Mouse (Mus musculus) heart, adult 9 months (tissue): ENCODE results near the gene Ces1b.

Experiments used
- DNase-seq, 2 experiments: peaks; one replicate each; pipeline ENCODE4 v3.0.0; 2022; ENCODE audit warnings: low spot score in 2 of 2

Gene Ces1b

DNA sequence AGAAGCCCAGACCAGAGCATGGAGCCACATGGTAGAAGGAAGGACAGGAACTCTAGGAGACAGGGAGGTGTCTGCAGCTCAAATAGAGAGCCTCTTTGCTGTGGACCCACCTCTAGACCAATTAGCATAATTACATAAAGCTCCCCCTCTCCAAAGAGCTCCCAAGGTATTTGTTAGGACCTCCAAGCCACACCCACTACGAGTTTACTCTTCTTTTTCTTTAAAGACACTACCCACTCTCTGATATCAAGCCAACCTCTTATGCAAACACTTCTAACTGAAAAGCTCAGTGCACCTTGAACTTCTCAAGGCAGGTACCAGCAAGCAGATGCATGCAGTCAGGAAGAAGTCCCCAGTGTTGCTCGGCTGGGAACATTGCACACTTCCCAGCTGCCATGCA, at the start of gene Ces1b:
Gene Ces1b (minus strand): TSS at position 131 of the 400 bp plus-strand sequence.
- no peak for DNase-seq

DNA sequence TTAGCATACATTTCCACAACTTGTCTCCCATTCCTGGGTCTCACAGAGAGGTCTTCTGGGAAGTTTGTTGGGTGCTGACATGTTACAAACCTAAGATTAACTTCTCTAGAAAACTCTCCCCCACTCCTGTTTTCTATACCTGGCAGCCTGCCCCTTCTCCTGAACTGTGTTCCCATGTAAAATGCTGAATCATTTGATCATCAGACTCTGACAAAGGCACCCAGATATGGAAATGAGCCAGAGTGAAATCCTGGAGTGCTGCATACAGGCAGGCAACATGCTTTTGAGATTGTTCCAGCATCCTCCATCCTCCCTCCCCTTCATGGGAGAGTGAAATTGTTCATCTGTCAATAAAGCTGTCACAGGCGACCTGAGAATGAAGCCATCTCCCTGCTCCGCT, 46.7 kb upstream of the Ces1b start:
- DNase-seq, result peak in 1 of 2 experiments; percentile 22

DNA sequence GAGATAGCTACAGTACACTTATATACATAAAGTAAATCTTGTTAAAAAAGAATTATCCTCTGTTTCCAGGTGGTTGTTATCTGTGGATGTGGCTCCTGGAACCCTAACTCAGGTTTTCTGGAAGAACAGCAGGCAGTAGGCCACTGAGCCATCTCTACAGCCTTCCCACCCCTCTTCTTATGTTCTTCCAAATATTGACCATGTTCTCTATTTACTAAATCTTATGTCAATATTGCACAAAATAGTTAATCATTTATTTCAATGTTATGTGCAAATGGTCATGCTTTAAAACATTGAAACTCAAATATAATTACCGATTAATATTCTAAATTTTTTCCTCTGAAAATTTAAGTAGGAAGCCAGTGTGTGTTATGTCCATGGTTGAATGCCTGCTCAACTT, 42.2 kb upstream of the Ces1b start:
- no peak for DNase-seq

DNA sequence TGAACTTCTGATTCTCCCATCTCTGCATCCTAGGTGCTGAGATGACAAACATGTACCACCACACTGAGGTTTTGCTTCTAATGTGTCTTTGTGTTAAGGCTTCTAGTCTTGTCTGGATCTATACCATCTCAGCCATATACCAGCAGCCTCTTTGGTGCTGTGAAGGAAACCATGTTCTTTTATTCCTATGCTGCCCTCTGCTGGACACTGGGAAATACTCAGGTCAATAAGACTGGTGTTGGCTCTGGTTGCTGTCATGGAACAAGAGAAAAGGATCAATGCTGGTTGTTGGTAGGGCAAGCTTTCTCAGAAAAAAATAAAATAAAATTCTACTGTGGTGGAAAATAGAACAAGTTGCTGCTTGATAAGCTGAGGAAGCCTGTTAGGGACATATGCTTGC, 15.6 kb upstream of the Ces1b start:
- peak in 1 of 2 experiments; percentile 34 for DNase-seq

DNA sequence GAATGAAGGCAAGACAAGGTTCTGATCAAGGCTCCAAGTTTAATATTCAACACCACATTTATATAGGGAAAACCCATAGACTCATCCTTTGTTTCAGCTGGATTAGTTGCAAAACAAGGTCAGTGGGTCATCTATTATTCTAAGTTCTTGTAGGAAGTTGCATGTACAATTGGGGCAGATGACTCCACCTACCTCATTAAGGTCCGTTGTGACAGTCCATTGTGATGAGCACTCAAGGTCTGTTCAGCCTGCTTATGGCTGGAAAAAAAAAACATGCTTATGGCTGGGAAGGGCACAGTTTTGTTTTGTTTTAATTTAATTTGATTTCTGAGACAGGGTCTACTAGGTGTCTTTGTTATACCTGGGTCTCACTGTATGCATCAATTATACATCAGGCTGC, 11.5 kb upstream of the Ces1b start:
- DNase-seq, result no peak

DNA sequence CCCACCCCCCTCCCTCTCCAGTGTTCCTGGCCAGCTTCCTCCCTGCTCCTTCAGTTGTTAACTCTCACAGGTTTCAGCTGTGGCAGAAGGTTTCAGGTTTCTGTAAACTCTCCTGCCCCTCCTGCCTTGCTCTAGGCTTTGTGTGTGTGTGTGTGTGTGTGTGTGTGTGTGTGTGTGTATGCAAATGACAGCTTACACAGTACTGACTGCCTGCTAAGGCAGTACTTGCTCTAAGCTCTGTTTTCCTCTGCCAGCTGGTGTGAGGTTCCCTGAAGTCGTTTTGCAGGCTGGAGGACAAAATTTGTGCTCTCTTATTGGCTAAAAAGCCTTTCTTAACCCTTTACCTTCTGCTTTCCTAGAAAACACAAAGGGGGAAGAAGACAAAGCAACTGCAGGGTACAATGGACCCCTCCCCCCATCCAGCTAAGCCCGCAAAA, 8.9 kb upstream of the Ces1b start:
- DNase-seq, result no peak

DNA sequence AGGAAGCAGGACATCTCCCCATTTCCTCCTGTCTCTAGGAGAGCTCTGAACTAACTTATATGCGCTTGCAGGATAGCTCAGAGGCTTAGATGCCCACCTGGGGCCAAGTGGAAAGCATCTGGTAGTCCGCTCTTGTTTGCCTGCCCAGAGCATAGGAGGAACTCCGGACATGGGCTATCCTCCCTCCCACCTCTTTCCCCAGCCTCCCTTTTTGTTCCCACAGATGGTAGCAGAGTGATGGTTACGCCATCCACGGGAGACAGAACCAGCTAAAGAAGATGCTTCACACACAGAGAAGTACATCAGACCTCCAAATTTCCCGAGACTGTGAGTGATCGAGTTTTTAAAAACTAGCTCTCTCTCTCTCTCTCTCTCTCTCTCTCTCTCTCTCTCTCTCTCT, 8.4 kb upstream of the Ces1b start:
- no peak for DNase-seq

DNA sequence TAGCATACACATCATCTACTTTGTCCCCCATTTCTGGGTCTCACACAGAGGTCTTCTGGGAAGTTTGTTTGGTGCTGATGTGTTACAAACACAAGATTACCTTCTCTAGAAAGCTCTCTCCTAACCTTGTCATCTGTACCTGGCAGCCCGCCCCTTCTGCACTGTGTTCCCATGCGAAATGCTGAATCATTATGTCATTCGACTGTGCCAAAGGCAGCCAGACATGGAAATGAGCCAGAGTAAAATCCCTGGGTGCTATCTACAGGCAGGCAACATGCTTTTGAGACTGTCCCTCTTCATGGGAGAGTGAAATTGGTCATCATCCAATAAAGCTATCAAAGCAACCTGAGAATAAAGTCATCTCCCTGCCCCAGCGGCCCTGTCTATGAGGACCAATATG, 4.6 kb downstream of the Ces1b start:
- peak; percentile 12 to 58 for DNase-seq

DNA sequence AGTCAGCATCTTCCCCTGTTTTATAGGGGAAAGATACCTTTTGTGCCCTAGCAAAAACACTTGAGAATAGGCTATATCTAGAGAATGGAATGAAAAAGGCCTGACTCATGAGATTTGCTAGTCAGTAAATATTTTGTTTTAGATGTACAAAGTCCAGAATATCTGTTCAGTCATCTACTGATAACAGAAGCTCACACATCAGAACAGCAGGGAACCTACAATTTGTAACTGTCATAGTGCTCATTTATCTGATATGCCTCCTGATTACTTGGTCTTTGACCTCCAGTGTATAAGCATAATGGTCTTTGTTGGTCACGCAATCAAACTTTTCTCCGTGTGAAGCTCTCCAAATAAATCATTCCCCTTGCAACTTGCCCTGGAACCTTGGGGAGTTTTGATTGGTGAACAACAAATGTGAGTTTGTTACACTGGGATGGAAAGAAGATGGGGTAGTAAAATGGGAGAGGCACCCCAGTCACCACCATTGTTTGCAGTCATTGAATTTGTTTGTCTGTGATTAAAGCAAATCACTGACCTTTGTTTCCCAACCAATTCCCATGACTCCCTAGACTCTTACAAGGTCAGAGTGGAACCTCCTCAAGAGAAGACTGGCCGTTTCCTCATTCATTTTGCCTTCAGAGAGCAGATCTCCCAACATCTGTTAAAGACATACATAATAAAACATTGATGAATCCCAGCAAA, 16.2 kb downstream of the Ces1b start:
- no peak for DNase-seq

DNA sequence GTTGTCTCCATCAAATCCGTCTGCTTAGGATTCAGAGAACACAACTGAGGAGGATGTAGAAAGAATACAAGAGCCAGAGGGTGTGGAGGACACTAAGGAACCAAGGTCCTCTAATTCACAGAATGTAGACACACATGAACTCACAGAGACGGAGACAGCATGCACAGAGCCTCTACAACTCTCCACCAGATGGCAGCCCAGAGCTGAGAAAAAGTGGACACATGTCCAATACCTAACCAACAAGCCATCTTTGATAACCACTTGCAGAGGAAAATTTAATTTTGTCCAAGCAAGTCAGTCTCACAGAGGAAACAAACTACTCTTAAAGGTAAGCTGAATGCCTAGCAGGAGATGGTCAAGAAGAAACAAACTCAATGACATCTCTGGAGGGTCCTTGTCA, 20.6 kb downstream of the Ces1b start:
- DNase-seq, result peak in 1 of 2 experiments; percentile 48

DNA sequence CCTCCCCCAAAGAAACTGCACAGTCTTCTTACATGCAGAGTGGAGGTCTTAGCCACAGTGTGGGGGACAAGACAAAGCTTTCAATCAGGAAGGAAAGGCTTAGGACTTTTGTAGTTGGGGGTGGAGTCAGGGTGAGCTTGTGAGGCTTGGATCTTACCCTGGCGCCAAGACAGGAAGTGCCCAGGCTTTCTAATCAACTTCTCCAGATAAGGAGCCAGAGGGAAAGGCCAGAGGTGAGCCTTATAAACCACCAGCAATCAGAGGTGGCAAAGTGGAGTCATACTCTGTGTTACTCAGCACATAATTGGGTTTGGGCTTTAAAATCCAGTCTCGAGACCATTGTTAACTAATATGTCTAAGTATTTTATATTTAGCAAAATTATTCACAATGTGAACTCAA, 24.6 kb downstream of the Ces1b start:
- DNase-seq, result no peak

DNA sequence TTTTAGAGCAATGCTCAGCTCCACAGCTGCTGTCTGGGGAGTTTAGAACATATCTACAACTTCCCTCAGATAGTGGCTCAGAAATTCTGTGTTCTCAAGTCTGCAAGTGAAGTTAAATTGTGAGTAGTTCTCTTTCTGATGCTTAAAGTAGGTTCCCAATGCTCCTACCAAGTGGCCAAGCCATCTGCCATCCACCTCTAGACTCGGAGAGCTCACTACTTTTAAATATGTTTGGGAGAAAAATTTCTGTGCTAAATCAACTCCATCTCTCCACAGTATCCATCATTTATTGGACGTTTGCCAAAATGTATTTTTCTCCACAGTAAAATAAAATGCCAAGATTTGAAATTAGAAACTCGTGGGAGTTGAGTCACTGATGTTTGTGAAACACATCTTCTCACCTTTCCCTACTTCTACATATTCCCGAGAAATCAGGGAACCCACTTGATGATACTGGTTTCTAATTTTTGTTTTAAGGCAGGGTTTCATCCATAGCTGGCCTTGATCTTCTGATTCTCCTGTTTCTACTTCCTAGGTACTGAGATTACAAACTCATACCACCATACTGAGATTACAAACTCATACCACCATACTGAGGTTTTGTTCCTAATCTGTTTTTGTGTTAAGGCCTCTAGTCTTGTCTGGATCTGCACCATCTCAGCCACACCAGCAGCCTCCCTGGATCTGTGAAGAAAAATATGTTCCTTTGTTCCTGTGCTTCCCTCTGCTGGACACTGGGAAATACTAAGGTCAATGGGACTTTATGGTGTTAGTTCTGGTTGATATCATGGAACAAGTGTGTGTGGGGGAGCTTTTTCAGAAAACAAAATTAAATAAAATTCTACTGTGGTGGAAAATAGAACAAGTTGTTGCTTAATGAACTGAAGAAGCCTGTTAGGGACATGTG, 31.1 kb downstream of the Ces1b start:
- no peak for DNase-seq

DNA sequence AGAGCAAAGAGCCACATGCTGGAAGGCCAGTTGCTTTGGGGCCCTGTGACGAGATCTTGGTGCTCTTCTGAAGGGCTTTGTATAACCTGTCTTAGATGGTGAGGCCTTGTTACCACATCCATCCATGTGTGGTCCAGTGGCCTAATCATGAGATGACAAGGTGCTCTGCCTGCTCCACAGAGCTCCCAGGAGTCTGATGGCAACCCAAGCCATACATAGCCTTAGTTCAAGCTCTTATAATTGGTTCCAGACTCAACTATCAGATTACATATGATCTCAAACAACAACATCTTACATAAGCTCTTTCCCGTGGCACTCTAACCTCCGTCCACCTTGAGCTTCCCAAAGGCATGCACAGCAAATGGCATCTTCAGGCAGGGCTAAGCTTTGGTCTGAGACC, 31.7 kb downstream of the Ces1b start, which contains the start of gene Ces1a:
Gene Ces1a (minus strand): TSS at position 101 of the 400 bp plus-strand sequence.
- no peak for DNase-seq

DNA sequence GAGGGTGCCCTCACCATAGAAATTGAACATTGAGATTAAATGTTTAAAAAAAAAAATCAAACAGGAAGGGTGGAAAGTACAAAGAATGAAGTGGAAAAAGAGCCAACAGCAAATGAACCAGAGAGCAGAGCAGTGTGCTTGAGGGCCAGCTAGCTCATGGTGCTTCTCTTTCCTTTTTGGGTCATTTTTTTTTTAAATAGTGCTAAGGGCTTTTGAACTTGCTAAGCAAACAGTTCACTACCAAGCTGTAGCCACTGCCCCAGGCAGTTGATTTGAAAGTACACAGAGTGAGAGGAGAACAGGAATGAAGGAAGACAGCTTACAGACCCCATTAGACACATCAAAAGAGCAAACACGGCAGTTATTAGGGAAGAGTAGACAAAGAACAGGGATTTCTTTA, 36.7 kb downstream of the Ces1b start:
- no peak for DNase-seq

DNA sequence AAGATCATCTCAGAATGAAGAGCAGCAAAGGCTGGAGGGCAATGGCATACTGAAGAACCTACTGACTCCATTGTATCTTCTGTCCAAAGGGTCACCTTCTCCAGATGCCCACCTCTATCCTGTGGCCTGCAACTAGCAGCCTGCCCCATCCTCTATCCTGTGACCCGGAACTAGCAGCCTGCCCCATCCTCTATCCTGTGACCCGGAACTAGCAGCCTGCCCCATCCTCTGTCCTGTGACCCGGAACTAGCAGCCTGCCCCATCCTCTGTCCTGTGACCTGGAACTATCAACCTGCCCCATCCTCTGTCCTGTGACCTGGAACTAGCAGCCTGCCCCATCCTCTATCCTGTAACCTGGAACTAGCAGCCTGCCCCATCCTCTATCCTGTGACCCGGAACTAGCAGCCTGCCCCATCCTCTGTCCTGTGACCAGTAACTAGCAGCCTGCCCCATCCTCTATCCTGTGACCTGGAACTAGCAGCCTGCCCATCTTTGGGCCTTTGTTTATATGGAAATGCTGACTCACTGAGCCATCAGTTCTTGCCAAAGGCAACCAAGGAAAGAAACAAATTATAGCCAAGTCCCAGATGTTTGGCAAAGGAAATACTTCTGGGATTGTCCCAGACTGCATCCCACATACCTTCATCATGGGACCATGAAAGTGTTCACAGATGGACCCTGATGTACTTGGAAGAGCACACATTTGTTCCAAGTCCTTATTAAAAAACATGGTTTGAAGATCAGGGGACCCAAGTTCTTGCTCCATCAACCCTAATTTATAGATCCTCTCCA, 38.8 kb downstream of the Ces1b start:
- peak; percentile 78 for DNase-seq

DNA sequence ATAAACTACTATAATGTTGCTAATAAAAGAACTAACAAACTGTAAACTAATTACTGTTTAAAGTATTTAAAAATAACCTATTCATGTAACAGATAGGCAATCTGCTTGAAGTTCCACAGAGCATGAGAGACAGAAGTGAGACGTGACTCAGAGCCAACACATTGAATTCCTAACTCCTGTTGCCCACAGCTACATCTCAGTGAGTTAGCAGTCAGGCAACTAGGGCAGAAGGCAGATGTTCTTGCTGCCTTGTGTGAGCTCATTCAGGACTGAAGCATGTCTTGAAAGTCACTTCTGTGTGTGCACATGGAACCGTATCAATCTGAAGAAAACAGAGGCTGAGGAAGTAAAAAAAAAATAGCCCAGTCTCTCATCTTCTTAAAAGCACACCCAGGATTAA, 39.6 kb downstream of the Ces1b start:
- no peak for DNase-seq

DNA sequence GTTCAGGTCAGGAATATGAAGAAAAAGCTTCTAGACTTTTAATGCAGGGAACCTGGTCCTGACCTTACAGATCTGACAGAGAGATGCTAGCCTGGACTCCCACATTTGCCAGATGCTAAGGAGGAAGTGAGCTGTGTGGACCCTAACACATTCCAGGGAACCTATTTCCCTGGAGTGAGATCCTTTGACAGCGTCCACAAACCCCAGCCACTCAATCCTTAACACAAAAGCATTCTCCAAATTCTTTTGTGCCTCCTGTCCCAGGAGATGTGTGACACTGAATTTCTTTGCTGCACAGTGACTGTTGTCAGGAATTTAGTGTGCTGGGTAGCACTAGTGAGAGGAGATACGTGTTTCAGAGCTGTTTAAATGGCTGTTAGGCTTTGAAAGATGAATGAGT, 41.0 kb downstream of the Ces1b start:
- DNase-seq, result no peak

DNA sequence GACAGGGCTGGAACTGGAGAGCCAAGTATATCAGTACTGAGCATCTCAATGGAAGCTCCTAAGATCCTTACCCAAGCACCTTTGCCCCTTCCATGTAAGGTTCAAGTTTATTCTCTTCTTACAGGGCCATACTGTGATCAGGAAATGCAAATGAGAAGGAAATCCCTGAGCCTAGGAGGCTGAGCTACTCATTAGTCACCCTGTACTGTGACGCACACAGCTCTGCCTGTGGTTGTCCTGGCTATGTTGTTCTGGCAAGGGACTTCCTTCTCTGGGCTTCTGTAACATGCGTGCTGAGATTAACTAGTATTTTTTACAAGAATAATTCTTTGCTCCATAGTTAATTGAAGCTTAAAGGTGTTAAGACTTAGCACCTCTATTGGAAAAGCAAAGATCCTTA, 49.2 kb downstream of the Ces1b start:
- no peak for DNase-seq

DNA sequence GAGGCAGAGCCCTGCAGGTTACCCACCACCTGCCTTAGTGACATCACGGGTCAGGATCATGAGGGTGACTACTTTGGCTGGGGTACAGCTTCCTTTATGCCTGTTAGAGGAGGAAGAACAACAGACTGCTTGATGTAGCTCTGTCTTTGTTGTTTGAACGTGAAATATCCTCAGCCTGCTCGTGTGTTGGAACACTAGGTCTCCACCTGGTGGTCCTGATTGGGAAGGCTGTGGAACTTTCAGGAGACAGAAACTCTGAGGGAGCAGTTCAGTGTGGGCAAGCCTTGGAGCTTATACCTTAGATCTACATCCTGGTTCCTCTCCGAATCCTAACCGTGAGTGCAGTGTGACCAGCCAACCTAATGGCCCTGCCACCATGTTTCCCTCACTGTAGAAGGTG, 58.1 kb downstream of the Ces1b start:
- no peak for DNase-seq

DNA sequence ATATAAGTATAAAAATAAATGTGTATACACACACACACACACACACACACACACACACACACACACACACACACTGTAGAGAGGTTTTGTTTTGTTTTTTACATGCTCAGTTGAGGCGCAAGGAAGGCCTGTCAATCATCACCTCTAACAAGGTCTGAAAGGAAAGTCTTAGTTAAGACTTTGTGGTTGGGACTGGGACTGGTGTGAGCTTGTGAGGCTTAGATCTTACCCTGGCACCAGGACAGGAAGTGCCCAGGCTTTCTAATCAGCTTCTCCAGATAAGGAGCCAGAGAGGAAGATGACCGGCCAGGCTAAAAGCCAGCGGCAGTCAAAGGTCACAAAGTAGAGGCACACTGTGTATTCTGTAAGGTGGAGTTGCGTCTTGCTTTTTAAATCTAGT, 65.5 kb downstream of the Ces1b start:
- no peak for DNase-seq

DNA sequence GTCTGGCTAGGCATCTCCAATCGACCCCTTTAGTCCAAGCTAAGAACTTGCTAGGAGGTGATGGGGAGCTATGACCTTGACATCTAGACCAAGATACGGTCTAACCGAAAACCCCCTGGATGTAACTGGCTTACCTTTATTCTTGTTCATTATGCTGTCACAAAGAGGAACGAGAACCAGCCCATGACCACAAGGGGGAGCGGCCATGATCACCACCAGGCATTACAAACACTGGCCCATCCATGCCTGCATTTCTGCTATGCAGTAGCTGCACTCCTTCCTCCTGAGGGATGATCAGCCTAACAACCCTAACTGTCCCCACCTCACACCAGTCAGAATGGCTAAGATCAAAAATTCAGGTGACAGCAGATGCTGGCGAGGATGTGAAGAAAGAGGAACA, 67.6 kb downstream of the Ces1b start:
- no peak for DNase-seq

DNA sequence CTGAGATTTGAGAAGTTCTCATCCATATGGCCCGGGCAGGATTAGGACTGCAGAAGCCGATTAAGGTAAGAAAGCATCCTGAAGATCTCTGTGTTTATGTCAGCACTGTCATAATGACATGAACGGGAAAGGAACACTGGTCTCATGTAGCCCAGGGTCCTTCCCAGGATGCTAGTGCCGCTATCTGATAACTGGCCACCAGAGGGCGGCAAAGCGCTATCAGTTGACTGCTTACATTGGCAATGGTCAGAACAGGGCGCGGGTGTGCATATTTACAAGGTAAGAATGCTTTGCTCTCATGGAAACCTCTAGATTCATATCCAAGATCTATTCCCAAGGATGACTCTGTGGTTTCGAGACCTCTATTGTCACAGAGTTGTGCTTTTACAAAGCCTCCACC, 68.4 kb downstream of the Ces1b start:
- DNase-seq, result peak; percentile 43 to 75
